Mouse (Mus musculus) CD4-positive, CD25-positive, alpha-beta regulatory T cell, adult 4 months (primary cell): Measurements from ENCODE around the gene Car15. TPM values are rescaled to one million over a fixed set of nuclear protein-coding genes. Genes with fewer than 3 reads are reported as not detected.

Experiments
- ATAC-seq: one replicate; pipeline ENCODE4 v1.8.0; 2017
- polyA plus RNA-seq, 2 experiments: library from polyadenylated mRNA; unstranded; fragments of 100-300 nt; shearing (Covaris generic); gene quantifications; one replicate each; pipeline ENCODE4 v1.2.1; 2017

Gene Car15
- polyA plus RNA-seq, 2 experiments from 2014 or later: 4.1 to 5.2 TPM

DNA sequence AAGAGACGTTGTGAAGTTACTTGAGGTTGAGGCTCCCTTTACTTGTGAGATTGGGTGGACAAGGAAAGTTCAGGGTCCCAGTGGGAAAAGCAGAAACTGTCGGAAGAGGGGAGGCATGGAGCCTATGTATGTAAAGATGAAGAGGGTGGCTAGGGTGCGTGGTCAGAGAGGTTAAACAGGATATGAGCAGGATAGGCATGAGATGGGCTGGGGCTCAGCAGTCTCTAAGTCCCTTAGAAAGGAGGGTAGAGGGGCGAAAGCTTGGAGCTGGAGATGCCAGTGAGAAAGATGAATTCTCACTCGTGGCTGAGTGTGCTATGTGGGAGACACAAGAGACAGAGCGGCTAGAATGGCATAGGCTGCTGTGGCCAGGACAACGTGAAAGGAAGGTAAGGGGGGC is 5.3 kb downstream of the Car15 start, which contains the start of gene B830017H08Rik:
B830017H08Rik (plus strand) TSS at position 301 of the 400 bp plus-strand sequence.
- no peak for ATAC-seq

DNA sequence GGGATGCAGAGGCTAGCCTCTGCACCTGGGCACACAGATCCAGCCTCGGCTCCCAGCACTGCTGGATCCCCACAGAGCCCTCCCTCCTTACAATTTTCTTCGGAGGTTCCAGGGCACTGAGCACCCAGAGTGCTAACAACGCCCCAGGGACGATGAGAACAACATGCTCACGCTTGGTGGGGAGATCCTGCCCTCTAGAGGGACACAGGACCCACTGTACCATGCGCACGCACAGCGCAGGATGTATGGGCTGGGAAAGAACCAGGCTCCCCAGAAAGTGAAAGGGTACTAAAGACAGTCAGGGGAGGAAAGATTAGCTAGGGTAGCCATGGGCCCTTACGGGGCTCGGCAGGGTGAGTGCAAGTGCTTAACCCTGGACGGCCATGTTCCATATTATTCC is 6.4 kb downstream of the Car15 start:
- no peak for ATAC-seq

DNA sequence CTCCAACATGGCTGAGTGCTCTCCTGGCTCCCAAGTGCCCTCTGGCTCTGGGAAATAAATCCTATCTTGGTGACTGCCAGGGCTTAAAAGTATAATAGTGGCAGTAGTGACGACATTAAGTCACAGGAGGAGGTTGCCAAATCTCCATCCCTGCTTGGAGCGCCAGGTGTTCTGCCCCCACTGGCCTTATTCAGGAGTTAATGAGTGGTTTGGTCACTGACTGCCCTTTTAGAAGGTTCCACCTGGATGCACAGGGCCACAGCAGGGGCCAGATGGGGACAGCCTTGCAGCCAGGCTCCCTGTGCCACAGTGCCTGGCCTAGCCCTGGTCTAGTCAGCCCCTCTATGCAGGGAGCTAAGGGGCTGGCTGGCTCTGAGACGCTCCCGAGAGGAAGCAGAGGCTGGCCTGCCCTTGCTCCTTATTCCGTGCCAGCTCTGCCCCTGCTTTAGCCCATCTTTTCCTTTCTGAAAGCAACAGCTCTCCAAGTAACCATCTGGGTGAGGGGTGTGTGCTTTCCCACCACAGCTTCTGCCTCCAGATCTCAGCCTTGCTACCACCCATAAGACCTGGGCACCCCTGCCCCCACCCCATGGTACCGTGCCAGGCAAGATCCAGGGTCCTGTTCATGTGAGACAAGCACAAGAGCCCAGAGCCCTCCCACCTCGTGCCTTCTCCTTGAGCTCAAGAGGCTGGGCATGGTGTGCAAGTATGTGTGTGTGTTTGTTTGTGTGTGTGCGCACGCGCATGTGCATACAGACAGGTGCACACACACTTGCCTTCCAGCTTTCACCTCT is 7.6 kb downstream of the Car15 start:
- no peak for ATAC-seq

DNA sequence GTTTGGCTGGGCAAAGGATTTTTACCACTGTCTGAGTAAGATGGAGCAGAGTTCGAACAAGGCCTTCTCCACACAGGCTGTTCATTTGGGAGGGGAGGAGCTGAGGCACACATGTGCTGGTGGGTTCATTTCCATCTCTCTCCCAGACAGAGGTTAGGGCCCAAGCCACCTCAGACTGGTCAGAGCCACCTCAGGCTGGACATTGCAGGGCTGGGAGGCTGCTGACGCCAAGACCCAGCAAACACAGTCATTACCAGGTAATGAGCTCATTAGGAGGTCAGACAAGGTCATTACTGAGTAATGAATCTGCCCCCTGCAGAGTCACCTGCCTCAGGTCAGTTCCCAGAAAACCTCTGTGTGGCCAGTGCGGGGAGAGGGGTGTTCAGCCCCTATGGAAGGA is 9.3 kb downstream of the Car15 start:
- ATAC-seq: no peak

DNA sequence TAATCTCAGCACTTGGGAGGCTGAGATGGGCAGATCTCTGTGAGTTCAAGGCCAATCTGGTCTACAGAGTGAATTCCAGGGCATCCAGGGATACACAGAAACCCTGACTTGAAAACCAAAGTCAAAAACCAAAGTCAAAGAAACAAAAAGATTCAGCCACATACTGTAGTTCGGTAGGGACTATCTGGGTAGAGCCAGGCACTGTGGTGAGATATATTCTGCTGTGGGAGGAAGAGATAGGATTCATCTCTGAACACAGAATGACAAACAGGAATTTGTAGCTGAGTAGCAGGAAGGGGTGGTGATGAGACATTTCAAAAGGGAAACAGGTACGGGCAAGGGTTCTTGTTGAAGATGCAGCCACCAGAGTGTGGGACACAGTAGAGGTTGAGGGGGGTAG is 9.9 kb downstream of the Car15 start:
- ATAC-seq: no peak

DNA sequence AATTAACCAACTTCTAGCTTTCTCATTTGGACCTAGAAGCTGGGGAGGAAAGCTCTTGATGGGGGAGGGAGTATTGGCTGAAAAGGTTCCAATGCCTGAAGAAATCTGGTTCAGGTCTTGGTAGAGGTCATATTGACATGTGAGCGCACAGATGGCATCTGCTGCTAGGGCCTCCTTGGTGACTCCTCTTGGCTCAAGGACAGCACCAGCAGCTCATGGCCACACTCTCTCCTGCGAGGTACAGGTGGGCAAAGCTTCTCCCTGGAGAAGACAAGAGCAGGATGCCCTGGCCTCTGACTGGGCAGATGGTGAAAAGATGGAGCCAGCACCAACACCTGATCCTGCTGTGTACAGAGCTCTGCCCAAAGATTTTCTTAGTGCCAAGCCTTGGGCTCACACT is 11.7 kb downstream of the Car15 start:
- no peak for ATAC-seq

DNA sequence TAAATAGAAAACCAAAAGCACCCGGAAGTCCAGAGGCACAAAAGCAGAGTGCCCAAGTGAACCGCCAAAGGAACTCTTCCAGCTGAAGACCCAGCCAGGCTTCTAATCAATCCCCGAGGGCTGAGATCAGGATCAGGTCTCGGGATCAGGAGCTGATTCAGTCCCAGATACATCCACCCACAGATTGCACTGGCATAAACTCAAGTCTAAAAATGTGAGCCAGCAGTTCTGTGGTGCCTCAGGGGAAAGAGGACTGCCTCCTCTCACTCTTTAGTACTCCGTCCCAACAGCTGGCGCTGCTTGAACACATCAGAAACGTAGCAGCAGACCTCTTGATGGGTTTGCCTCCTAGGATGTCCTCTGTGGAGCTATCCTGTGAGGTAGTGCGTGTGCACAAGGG is 21.6 kb downstream of the Car15 start:
- ATAC-seq: no peak

DNA sequence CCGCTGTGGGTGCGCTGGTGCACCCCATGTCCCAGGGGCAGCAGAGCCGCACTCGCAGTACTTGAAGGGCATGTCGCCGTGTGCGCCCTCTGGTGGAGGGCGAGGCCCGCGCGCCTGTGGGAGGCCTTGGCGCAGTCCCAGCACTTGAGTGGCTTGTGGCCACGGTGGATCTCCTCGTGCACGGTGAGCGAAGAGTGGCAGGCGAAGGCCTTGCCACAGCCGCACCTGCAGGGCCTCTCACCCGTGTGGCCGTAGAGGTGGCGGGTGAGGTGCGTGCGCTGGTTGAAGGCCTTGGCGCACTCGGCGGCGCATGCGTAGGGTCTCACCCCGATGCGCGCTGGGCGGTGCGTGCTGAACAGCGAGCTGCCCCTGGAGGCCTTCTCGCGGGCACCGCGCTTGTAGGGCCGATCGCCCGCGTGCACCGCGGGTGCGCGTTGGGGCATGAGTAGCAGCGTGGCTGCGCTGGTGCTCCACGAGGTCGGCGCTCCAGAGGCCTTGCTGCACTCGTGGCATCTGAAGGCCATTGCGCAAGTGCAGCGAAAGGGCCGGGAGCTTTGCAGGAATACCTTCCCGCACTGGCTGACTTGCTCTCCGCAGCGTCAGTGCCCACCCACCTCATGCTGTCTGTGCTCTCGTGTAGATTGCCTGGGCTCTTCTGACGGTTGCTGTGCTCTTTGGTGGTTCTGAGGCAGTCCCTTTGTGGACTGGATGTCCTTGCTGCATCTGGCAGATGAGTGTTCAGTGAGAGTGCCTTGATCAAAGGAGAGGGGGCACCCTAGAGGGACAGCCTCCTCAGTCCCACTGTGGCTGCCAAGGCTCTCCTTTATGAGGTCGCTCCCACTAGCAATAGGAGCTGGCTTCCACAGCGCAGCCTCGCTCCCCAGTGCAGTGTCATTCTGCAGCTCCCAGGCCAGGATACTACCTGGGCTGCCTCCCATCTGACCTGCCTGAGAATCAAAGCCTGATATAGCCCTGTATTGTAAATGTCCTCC is 22.5 kb downstream of the Car15 start:
- peak; percentile 90 for ATAC-seq

DNA sequence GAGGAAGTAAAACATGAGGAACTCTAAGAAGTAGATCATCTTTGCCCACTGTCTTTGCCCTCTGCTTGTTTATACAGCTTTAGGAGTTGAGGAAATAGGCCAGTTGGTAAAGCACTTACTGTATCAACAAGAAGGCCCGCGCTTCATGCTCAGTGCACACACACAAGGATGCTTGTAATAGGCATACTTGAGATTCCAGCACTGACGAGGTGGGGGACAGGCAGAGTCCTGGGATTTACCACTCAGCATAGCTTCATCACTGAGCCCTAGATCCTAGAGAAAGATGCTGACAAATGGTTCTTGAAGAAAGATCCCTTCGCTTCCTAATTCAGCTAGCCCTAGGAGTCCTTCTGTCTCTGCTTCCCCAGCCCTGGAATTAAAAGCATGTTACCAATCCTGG is 25.0 kb downstream of the Car15 start:
- no peak for ATAC-seq

DNA sequence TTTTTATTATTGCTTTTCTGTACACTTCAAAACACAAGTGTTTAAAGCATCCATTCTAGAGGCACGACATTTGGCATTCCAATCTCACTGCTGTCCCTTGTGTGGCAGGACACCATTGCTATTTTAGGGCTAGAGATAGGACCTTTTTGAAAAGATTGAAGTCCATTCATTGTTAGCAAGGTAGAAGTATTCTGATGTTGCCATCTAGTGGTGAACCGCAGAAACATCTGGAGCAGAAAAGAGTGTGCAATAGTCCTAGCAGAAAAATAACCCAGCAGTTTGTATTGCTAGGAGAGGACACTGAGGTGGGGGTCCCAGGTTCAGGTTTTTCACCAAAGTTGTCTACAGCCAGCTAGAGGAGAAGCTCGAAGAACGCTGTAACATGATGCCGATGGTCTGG is 26.0 kb downstream of the Car15 start:
- ATAC-seq: peak; percentile 35

DNA sequence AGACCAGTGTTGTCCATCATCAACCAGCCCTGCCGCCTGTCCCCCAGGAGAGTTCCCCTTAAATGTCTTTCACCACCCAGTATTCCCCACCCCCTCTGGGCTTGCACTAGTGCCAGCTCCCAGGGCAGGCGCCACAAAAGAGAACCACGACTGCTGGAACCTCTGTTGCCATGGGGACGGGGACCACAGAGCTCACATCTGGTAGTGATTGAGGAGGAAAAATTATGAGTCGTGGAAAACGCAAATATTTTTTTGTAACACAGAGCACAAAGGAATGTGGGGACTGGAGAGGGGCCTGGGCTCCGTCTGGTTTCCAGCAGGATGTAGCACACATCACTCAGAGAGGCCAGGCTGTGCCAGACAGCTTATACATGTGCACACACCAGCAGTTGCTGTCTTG is 28.5 kb downstream of the Car15 start:
- ATAC-seq: no peak

DNA sequence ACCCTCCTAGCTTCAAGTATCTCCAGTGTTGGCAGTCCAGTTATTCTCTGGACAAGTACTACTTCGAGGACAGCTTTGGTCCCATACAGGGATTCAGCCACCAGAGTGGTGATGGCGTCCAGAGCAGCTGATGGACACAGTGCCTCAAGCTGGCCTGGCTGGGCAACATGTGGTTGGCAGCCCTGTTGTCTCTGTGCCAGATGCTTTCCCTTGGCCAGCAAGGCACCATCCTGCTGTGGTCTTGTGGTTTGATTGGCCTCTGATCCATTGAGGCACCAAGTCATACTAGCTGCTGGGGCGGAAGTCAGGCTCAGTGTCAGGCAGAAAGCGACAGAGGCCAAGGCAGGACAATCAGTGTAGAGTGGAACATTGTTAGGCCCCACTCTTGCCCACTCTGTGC is 29.0 kb downstream of the Car15 start:
- ATAC-seq: no peak

DNA sequence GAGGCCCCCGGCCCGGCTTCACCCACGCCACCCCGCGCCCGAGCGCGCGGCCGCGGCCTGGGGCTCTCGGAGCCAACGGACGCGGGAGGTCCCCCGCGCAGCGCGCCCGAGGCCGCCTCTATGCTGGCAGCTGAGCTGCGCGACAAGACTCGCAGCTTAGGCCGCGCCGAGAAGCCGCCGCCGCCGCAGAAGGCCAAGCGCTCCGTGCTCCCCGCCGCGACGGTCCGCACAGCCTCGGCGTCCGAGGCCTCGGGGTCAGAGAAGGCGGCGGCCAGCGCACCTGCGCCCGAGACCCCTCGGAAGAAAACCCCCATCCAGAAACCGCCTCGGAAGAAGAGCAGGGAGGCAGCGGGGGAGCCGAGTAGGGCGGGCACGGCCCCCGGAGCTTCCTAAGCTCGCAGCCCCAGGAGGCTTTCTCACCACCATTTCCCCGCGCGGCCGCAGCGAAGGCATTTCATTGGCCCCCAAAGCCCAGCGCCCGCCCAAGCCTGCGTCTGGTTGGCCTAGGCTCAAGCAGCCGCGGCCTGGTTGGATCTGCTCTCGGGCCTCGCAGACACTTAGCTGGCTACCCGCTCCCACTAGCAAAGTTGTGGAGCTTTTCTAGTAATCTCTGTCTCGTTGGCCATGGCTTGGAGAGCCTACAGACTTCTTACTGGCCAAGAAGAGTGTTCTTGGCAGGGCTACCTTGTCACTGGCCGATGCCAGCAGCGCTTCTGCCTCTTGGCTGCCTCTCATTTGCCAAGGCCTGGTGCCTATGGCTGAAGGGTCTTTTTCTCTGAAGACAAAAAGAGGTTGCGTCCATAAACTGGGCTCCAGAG is 30.8 kb downstream of the Car15 start:
- ATAC-seq: peak; percentile 93

DNA sequence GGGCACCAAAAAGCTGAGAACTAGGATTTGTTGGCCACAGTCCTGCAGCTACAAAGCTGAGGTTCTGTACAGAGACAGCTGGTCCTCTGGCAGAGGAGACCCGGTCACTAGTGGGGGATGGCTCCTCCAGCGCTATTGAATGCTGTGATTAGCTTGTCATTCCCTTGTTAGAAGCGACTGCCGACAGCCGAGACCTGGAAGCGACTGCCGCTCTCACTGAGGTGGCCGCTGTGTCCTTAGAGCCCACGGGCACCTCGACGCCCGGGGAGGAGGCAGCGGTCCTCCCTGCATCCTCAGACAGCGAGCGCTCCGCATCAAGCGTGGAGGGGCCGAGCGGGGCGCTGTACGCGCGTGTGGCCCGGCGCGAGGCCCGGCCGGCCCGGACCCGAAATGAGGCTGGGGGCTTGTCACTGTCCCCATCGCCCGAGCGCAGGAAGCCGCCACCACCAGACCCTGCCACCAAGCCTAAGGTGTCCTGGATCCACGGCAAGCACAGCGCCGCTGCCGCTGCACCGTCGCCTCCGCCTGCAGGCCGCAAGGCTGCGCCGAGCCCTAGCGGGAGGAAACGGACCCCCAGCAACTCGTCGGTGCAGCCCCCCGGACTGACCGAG is 31.5 kb downstream of the Car15 start:
- ATAC-seq: peak; percentile 1

DNA sequence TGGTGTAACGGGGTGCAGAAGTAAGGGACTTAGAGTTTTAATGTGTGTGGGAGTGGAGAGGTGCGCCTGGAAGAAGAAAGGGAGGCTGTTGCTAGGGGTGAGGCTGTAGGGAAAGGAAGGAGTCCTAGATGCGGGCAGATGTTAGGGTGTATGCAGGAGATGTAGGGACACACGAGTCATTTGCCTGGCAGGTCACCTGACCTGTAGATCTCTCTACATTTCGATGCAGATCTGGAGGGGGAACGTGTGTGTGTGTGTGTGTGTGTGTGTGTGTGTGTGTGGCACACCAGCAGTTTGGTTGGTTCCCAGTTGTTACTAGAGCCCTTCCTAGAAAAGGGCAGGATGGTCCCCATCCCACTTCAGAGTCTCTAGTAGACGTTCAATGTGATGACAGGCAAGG is 33.2 kb downstream of the Car15 start:
- ATAC-seq: no peak

DNA sequence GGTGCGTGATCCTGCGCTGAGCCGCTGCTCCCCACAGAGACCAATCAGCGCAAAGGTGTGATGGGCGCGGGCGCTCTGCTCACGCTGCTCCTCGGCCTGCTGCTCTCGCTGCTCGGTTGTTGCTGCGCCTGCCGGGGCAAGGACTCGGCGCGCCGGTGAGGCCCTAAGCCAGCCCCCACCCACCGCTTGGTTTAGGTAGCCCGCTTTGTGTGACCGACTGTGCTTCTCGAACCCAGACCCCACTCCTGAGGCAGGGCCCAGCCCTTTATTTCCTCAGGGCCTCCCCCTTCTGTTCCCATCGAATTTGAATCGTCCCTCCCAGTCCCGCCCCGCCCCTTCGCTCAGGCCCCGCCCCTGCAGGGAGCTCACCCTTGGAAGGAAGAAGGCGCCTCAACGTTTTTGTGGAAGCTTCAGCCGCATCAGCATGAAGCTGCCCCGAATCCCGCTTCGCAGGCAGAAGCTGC is 33.7 kb downstream of the Car15 start:
- ATAC-seq: peak; percentile 3

DNA sequence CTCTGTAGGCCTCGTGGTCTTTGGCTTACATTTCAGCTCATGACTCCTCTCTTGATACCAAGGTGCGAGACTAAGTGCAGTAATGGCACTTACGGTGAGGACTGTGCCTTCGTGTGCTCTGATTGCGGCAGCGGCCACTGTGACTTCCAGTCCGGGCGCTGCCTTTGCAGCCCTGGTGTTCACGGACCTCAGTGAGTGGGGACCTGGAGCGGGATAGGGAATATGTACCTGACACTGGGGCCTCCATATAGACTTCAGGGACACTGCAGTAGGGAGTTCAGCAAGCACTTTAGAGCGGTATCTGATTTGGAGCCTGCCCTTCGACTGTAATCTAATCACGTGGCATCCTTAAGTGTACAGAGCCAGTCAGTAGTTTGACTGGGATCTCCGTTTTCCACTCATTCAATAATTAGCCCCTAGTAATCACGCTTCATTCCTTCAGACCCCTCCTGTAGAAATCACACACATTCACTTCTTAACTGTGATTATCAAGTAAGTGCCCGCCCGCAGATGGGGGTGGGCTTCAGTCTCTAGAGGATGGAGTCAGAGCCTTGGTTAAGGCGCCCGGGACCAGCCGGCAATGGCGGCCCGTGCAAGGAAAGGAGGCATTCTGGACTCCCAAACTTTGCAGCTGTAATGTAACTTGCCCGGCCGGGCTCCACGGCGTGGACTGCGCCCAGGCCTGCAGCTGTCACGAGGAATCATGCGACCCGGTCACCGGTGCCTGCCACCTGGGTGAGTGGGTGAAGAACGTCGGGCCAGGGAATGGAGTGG is 34.3 kb downstream of the Car15 start:
- no peak for ATAC-seq

DNA sequence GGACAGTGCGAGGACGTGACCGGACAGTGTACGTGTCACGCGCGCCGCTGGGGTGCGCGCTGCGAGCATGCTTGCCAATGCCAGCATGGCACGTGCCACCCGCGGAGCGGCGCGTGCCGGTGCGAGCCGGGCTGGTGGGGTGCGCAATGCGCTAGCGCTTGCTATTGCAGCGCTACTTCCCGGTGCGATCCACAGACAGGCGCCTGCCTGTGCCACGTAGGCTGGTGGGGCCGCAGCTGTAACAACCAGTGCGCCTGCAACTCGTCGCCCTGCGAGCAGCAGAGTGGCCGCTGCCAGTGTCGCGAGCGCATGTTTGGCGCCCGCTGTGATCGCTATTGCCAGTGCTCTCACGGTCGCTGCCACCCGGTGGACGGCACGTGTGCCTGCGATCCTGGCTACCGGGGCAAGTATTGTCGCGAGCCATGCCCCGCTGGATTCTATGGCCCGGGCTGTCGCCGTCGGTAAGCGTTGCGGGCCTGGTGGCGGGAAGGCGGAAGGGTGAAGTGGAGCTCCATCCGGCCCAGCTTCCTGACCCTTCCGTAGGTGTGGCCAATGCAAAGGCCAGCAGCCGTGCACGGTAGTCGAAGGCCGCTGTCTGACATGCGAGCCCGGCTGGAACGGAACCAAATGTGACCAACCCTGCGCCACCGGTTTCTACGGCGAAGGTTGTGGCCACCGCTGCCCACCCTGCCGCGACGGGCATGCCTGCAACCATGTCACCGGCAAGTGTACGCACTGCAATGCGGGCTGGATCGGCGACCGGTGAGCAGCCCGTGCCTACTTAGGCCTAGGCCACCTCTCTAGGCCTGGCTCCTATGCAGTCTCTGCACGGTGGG is 35.1 kb downstream of the Car15 start:
- no peak for ATAC-seq

DNA sequence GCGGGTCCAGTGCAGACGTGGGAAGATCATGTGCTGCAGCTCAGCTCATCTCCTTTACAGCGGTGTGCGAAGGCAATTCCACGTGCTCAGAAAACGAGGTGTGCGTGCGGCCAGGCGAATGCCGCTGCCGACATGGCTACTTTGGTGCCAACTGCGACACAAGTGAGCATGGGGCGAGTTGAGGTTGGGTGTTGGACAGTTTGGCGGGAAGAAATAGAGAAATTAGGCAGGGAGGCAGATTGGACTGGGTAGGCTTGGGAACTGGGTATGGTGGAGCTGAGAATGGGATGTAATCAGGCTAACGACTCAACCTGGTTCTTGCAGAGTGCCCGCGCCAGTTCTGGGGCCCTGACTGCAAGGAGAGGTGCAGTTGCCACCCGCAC is 35.7 kb downstream of the Car15 start:
- ATAC-seq: no peak

DNA sequence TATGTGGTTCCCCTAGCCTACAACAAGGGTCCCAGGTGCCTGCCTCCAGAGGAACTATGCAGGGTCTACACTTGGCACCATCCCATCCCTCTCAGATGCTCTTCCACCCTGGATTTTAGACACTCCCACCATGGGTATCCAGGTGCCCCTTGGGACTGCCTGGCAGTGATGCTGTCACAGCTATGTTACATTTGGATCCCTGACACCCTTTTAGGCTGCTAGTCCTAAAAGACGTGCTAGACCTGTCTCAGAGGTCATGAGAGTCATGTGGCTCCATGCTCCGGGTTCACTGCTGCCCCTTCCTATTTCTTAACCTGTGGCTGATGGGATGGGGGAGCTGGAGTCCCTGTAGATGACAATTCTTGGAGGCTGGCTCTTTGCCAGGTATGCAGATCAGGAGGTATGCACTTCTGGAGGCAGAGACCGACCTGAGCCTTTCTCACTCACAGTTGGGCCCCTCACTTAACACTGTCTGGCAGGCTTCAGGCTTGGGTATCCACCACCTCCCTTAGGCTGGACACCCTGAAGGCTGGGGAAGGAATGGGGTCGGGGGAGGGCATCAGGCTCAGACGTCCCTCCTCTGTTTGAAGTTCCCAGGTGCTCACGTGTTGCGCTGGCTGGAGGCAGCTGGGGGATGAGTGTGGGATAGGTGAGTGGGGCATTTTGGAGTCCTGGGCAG is 36.2 kb downstream of the Car15 start:
- no peak for ATAC-seq
